Mouse (Mus musculus) mouse trophoblast stem cell (cell line): ENCODE measurements around the gene Brca2.

Experiments
- in situ Hi-C, 2 experiments: fragments of 300-500 bp; cut with MseI, MboI; formaldehyde crosslinking; loops; 2 replicates in 1 of 2; 3 replicates in 1 of 2; pipeline ENCODE4 v1.15.1; 2025

The Brca2 gene

GRCm38 (mm10) chr5:150564426-150564825 is 42.0 kb downstream of the Brca2 start:
- in situ Hi-C loops = no loop called here

- in situ Hi-C loops = no loop called here
Observed at GRCm38 (mm10) chr5:150566226-150566625, 43.8 kb downstream of the Brca2 start.

DNA sequence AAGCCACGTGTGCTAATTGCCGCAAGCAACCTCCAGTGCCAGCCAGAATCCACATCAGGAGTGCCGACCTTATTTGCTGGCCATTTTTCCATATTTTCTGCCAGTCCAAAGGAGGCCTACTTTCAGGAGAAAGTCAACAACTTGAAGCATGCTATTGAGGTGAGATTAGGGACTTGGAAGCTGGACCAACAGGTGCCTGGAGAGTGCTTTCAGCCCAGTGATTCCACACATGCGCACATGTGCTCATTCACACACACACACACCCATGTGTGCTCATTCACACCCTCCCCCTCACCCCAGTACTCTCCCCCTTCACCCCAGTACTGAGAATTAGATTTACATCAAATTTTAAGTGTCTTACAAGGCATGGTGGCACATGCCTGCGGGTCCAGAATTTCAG is 44.5 kb downstream of the Brca2 start:
- in situ Hi-C loops = no loop called here

DNA sequence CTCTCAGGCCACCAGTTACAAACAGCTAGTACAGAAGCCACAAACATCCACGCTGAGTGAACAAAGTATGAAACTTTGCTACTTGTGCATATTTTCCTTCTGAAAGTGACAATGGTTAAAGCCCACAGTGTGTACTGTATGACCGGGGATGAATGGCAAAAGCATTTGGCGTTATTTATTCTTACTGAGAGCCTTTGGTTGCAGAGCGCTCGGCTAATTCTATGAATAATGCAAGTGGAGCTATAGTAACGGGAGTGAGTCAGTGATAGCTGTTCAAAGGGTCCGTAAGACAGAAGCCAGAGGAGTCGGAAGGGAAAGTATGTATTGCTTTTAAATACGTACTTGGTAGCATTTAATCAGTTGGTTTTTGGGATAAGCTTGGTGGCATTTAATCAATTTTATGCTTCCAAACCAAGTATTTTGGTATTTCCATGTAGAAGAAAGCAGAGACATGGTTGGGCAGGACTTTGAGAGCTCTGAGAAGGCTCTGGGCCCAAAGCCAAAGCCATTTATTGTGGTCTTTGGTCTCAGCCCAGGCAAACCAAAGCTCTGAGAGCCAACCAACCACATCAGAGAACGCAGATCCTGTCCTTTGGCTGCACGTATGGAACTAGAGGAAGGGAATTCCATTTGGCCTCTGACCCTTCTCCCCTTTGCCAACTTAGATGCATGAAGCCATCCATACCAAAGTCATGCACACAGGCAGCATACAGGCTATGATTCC is 48.2 kb downstream of the Brca2 start:
- in situ Hi-C loops = no loop called here

- in situ Hi-C loops = no loop called here
Observed at GRCm38 (mm10) chr5:150574403-150574802, 52.0 kb downstream of the Brca2 start.

DNA sequence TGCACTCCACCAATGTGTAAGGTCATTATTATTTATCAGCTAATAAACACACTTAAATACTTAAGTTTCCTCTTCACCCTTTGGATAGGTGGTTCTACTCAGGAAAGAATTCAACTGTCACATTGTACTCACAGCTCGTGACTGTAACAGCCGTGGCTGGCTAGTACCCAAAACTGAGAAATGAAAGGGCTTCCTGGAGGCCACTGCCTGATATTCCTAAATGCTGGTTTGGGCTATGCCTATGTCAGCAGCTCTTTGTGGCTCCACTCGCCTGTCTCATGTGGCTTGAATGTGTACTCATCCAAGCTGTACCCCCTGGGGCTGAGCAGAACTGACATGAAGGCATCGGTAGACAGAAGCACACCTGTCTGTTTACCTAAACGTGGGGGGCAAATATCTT is 52.5 kb downstream of the Brca2 start:
- in situ Hi-C loops = no loop called here

GRCm38 (mm10) chr5:150576832-150577231 is 54.4 kb downstream of the Brca2 start:
- in situ Hi-C loops = no loop called here

- in situ Hi-C loops = no loop called here
Observed at GRCm38 (mm10) chr5:150578613-150579171, 56.3 kb downstream of the Brca2 start.

DNA sequence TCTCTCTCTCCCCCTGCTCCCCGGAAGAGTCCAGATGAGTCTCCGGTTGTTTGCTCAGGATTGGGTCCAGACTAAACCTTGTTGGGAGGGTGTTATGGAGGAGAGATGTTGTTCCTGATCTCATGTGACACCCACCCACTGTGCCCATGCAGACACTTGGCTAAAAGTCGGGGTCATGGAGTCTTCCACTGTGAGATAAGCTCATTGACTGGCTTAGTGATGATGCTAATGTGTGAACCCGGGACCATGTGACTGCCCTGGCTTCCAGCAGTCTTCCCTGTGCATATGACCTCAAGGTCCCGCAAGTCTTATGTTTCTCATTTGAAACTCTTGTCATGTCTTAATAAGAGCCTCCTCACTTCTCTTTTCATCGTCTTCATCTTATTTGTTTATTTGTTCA is 58.8 kb downstream of the Brca2 start:
- in situ Hi-C loops = no loop called here

DNA sequence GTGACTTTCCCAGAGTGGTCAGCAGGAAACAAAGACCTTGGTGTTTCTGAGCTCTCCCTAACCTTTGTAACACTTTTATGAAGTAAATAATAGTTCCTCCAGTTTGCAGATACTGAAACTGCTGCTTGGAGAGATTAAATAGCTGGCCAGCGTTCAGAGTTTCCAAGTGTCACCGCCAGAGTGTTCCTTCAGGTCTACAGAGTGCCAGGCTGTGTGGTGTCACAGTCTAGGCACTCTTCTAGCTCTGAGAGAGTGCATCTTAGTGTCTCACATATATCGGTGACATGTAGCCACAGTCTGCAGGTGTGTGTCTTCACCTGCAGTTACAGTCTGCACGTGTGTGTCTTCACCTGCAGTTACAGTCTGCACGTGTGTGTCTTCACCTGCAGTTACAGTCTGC is 60.8 kb downstream of the Brca2 start:
- in situ Hi-C loops = no loop called here

DNA sequence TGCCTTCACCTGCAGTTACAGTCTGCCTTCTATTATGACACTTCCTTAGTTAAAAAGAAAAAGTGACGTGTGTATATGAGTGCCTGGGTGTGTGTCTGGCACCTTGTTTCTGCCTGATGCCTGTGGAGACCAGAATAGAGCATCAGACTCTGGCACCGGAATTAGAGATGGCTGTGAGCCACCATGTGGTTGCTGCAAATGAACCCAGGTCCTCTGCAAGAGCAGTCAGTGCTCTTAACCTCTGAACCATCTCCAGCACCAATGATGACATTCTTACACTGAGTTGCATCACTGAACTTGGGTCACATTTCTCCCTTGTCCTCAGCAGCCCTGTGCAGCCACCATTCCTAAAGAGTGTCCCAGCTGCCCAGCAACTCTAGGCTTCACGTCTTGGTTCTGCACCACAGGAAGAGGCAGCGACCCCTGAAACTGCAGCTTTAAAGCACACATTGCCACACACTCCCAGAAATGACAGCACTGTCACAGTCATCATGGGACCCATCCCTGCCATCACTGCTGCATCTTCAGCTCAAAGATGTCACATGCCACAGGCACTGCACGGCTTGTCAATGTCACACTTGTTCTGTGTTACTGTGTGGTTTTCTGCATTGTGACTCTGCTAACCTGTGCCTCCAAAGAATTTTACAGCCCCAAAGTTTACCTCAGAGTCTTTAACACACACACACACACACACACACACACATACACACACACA is 61.3 kb downstream of the Brca2 start:
- in situ Hi-C loops = no loop called here

DNA sequence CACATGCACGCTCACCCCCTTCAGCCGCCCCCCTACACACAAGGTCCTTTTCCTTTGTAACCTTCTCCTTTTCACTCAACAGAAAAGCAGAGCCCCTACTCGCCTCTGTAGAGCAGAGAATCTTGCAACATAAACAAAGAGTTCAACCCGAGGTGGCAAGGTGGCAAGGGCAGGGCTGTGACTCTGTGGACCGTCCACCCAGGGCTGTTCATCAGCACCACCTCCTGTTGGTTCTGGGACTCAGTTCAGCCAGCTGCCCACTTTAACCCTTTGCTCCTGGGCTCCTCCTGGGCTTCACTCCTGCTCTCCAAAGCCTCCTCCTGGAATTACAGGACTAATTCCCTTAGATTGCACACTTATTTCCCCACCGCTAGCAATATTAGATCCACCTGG is 61.9 kb downstream of the Brca2 start:
- in situ Hi-C loops = no loop called here

DNA sequence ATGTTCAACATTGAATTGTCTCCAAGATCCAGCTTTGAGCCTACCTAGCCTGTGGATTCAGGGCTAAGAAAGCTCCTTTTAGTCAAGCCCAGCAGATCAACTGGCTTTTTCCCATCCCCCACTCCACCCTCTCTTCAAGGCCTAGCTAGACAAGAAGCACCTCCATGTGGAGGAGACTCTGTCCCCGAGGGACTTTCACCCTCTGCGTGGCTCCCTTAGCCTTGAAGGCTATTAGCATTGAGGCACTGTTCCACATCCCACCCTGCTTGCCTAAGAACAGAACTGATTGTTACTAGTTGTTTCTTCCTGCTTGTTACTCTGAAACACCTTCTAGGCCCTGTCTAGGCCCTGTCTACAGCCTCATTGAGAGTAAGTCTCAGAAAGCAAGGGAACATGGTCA is 67.5 kb downstream of the Brca2 start:
- in situ Hi-C loops = no loop called here

DNA sequence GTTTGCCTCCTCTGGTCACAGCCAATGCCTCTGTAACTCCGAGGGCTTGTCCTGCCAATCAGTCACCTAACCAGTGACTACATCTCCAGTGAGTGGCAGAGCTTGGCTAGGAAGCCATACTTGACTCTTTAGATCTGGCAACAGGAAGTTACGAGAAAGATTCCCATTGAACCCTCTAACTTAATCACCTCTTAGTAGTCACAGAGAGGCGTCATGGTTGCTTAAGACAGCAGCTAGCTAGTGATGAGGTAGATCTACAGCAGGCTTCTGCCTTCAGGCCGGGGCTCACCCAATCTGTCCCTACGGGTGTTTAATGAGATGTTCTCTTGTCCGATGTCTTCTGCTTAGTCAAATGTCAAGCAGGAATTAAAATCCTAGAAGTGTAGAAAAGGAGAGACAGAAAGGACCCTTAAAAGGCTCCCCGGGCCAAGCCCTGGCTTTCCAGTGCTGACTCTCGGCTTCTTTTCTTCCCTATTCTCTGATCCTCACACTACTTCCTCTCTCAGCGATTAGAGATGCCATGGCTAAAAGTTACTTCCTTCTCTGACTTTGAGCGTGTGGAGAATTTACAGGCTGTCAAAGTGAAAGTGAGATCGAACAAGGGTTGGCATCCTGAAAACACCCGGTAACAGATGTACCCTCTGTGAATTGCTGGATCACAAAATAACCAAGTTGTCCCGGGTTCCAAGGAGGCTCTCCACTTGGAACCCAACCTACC is 69.9 kb downstream of the Brca2 start:
- in situ Hi-C loops = no loop called here

- in situ Hi-C loops = no loop called here
Observed at GRCm38 (mm10) chr5:150592904-150593755, 70.7 kb downstream of the Brca2 start.

DNA sequence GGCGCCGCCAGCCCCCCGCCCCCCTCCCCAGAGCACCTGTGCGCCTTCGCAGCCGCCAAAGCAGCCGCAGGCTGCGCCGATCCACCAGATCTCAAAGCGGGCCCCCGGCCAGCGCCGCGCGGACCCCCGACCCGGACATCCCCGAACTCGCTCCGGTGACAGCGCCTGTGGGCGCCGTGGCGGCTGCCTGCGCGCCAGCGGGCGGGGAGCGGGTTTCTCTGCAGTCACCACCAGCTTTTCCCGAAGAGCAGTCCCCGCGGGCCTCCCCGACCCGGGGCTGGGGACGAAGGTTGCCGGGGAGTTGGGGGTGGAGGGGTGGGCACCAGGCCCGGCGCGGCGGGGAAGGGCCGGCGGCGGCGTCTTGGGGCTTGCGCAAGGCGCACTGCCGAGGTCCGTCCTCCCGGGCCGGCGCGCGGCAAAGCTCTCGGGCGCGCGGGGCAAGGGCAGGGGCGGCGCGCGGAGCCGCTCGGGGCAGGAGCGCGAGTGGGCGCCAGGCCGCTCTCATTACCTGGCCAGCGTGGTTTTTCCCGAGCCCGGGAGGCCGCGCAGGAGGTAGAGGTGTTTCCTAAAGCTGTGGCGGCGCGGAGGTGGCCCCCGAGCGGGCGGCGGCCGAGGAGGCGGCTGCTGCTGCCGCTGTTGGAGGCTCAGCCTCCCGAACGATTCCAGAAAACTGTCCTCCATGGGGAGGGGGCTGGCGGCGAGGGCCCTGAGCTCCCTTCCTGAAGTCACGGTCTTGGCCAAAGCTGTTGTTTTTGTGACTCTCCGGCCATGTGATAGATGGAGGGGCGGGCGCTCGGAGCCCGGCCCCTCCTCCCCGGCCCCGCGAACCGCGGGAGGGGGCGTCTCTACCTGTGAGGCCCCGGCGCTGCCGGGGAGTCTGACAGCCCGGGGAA is 71.6 kb downstream of the Brca2 start:
- in situ Hi-C loops = no loop called here

DNA sequence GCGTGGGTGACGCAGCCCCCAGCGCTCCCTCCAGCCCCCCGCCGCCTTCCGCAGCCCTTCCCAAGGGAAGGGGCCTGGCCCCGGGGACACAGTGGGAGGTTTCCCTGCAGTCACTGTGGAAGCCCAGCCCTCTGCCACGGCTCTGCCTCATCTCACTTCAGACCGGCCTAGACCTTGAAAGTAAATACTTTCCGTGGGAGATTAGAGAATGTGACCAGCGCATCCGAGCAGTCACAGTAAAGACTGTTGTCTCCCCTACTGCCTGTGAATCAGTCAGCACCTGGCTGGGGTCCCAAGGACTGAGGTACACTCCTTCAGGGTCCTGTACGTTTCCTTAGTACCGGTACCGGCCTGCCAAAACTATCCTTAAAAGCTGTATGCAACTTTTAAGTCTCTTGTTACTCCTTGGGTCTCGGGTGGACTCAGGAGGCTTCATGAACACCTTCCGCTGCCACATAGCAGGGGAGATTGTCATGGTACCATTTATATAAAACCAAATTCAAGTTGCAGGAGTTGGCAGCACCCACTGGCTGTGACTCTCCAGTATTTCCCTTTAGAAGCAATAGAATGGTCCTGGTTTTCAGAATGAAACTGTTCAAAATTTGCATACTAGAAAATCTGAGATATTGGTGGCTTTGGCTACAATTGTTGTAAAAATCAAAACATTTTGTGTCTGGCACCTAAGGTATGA is 72.4 kb downstream of the Brca2 start:
- in situ Hi-C loops = no loop called here

- in situ Hi-C loops = no loop called here
Observed at GRCm38 (mm10) chr5:150595366-150596016, 73.1 kb downstream of the Brca2 start.

DNA sequence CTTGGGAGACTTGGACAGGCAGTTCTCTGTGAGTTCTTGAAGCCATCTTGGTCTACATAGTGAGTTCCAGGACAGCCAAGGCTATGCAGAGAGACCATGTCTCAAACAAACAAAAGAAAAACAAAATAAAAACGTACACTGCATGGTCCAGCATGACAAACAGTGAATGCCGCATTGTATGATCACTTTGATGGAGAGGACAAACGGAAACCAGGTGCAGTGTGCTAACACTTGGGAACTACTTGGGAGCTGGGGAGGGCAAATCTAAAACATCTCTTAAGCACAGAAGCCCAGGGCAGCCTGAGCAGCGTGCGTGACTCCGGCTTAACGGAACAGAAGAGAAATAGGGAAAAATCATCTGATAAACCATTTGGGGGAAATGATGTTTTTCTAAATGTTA is 74.7 kb downstream of the Brca2 start, which contains the start of gene N4bp2l1:
Gene N4bp2l1, minus strand, starts transcription at position 101 of the 400 bp plus-strand sequence.
- in situ Hi-C loops = no loop called here
